Mouse (Mus musculus): ENCODE data around the gene 4930519G04Rik. TPM values are rescaled to one million over a fixed set of nuclear protein-coding genes. Genes with fewer than 3 reads are reported as not detected.

Gene 4930519G04Rik
- total RNA-seq, 2 experiments from 2014 or later = not detected

DNA sequence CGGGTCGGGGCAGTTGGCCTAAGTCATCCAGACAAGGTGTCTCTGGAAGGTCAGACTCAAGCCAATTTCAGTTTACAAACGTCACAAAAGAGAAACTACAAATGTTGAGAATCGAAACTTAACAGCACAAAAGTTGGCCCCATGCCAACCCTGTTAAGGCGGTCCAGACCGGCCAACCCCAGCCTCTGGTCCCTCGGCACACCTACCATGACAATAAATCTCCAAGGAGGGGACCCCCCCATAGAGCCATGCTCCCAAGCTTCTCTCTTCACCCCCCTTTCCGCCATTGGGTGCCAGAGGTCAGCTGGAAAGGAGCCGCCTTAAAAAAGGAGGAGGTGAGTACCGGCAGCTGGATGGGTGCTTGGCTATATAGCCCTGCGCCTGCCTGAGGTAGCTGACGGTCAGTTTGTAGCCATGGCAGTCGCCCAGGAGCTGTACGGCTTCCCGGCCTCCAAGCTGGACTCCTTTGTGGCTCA, 69.6 kb downstream of the 4930519G04Rik start, which contains the start of gene Oasl1:
Gene Oasl1 (plus strand): TSS at position 243 of the 476 bp plus-strand sequence.
- peak within 1 kb of the TSS; percentile 76 for H3K4me3 ChIP-seq
- no peak for TF ChIP-seq CTCF (IDR thresholded peaks at IDR 0.05)
- intact Hi-C loops (cut with DNase I) = no loop called here
- DNase-seq = peak; percentile 81
- peak within 1 kb of the TSS; percentile 65 for H3K27ac ChIP-seq

DNA sequence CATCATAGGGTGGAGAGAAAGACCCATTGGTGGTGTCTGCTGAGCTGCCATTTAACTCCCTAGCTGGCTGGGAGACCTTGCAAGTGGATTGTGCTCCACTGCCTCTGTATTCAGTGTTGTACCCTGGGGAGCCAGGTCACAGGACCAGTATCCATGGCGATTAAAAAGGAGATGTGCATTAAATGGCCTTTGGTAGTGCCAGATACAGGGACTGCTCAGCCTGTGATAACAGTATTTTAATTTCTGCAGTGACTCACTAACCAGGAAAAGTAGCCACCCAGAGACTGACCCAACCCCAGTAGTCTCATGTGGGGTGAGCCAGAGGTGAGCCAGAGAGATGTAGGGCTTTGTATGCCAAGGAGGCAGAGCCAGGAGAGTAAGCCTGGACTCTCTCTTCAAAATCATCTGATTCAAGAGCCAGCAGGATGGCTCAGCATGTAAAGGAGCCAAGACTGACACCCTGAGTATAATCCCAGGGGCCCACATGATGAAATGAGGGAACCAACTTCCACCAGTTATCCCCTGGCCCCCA, 72.8 kb downstream of the 4930519G04Rik start:
- Histone ChIP-seq H3K4me3 (no peak overlapping the region), H3K27ac (no peak overlapping the region)
- no peak for DNase-seq
- intact Hi-C loops (cut with DNase I) = no loop called here
- no peak for TF ChIP-seq CTCF (IDR thresholded peaks at IDR 0.05)

DNA sequence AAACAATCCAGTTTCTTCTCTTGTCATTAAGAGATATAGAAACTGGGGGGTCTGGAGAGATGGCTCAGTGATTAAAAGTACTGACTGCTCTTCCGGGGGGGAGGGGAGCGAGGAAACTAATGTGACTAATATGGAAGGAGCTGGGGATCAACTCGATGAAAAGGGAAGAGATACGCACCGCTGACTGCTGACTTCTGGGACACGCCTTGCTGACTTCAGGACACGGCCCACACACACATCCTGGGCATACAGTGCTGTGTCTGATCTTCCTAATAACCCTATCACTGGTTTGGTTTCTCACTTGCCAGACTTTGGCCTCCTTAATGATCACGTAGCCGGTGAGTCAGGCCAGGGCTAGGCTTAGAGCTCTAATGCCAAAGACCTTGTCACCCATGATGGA, 73.3 kb downstream of the 4930519G04Rik start:
- no peak overlapping the region for H3K4me3 ChIP-seq
- no peak overlapping the region for H3K27ac ChIP-seq
- intact Hi-C loops (cut with DNase I) = no loop called here
- DNase-seq = no peak
- no peak for TF ChIP-seq CTCF (IDR thresholded peaks at IDR 0.05)

DNA sequence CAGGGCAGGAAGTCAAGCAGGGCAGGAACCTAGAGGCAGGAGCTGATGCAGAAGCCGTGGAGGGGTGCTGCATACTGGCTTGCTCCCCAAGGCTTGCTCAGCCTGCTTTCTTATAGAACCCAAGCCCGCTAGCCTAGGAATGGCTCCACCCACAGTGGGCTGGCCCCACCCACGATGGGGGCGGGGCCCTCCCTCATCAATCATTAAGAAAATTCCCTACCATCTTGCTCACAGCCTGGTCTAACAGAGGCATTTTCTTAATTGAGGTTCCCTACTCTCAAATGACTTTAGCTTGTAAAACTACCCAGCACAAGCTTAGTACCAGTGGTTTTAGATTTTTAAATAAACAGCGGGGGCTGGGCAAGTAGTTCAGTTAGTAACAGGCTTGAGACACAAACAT, 78.2 kb downstream of the 4930519G04Rik start:
- TF ChIP-seq CTCF (IDR thresholded peaks at IDR 0.05) = no peak
- H3K27ac ChIP-seq = no peak overlapping the region
- intact Hi-C loops (cut with DNase I) = no loop called here
- no peak for DNase-seq
- no peak overlapping the region for H3K4me3 ChIP-seq

DNA sequence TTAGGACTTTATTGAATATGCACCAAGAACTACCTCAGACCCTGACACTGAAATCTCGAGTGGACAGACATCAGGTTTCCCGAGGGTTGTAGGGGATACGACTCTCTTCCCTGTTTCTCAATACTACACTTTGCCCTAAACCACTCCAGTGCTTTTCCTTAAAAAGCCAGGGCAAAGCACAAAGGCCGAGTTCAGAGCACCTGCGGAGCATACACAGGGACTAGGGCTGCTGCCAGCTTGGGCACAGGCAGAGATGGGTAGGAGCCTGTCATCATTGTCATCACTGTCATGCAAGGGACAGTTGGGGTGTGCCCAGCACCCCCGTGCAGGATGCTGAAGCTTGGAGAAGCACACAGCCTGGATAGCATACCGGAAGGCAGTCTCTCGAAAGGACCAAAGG, 79.7 kb downstream of the 4930519G04Rik start:
- TF ChIP-seq CTCF (IDR thresholded peaks at IDR 0.05) = no peak
- DNase-seq = no peak
- H3K4me3 ChIP-seq = no peak overlapping the region
- intact Hi-C loops (cut with DNase I) = no loop called here
- H3K27ac ChIP-seq = no peak overlapping the region

Small RNAs within 50 kb of the gene (microRNA-seq; reads per million reads assigned to microRNA genes)
- gene Mir6240 = 17.3 reads per million, percentile 15 among the genes with 10 or more reads in this experiment

Other genes starting within 250 kb of the 4930519G04Rik start
- 1 to 10 TPM; 1.9 to 2.0 TPM for gene Trpv4, start 195.2 kb upstream of the 4930519G04Rik start, total RNA-seq (2021)
- gene Gltp, start 162.7 kb upstream of the 4930519G04Rik start, total RNA-seq (2021) = 10 to 100 TPM in 1 of 2 experiments, 1 to 10 TPM in 1; 6.7 to 10.8 TPM
- gene Tchp, start 145.9 kb upstream of the 4930519G04Rik start, total RNA-seq (2021) = 1 to 10 TPM; 3.6 to 3.8 TPM
- gene Ankrd13a, start 79.0 kb upstream of the 4930519G04Rik start, total RNA-seq (2021) = 10 to 100 TPM; 15.4 to 19.6 TPM
- gene Git2, start 78.1 kb upstream of the 4930519G04Rik start, total RNA-seq (2021) = 10 to 100 TPM; 17.3 to 20.1 TPM
- gene 1500011B03Rik, start 30.2 kb upstream of the 4930519G04Rik start, total RNA-seq (2021) = 1 to 10 TPM; 3.9 to 4.6 TPM
- not detected for gene Gm9936, start 5.0 kb downstream of the 4930519G04Rik start, total RNA-seq (2021)
- 1 to 10 TPM; 1.1 to 2.0 TPM for gene Oasl2, start 43.3 kb downstream of the 4930519G04Rik start, total RNA-seq (2021)
- under 1 TPM in 1 of 2 experiments, not detected in 1; 0.64 TPM for gene Oasl1, start 69.6 kb downstream of the 4930519G04Rik start, total RNA-seq (2021)
- gene 2210016L21Rik, start 88.5 kb downstream of the 4930519G04Rik start, total RNA-seq (2021) = 10 to 100 TPM; 24.7 to 26.6 TPM
- gene Hnf1a, start 117.4 kb downstream of the 4930519G04Rik start, total RNA-seq (2021) = not detected
- gene Sppl3, start 157.5 kb downstream of the 4930519G04Rik start, total RNA-seq (2021) = 10 to 100 TPM; 20.1 to 20.8 TPM
- gene Gm10401, start 244.6 kb downstream of the 4930519G04Rik start, total RNA-seq (2021) = not detected

Data from gastrocnemius, adult 2 months (tissue).